Mouse (Mus musculus) lung, postnatal 4 days (tissue): ENCODE measurements around the gene Zfp148.
"Not testable (repeated sequence)": the region's sequence is repeated elsewhere in the genome, so short reads cannot be mapped to it uniquely, and the experiment has no call there.

Source experiments
- DNase-seq, 2 experiments: peaks; one replicate each; pipeline ENCODE4 v3.0.0; 2021

The Zfp148 gene

DNA sequence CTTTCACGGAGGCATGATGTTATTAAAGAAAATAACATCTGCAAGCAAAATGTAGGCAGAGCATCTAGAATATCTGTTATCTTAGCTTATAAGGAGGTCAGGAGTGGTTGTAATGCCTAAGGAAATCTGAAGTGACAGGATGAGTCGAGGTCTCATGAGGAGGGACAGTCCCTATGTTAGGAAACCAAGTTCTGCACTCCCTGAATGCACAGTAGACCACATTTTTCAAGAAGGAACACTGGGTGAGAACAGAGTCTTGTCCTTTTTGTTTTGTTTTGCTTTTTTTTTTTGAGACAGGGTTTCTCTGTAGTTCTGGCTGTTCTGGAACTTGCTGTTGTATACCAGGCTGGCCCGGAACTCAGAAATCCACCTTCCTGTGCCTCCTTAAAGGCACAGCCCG, 1.7 kb downstream of the Zfp148 start:
- no peak for DNase-seq

DNA sequence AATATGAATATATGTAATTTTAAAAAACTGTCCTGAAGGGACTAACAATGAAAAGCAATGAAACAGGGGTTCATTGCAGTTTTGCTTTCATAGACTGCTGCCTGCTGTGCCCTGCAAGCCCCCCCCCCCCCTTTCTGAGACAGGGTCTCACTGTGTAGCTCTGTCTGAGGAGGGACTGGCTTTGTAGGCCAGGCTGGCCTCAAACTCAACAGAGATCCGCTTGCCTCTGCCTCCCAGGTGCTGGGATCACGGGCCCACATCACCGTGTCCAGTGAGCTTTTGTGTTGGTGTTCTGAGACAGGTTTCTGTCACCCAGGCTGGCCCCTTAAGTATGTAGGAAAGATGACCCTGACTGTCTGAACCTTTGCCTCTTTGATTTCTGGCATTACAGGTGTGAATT, 2.9 kb downstream of the Zfp148 start:
- DNase-seq: no peak

- not testable (repeated sequence) for DNase-seq
These were observed 3.4 kb downstream of the Zfp148 start for GRCm38 (mm10) chr16:33384057-33384456.

- no peak for DNase-seq
These were observed 6.4 kb downstream of the Zfp148 start for GRCm38 (mm10) chr16:33387013-33387412.

- no peak for DNase-seq
These were observed 6.8 kb downstream of the Zfp148 start for GRCm38 (mm10) chr16:33387420-33387819.

- DNase-seq: peak; percentile 80 to 87
These were observed 19.5 kb downstream of the Zfp148 start for GRCm38 (mm10) chr16:33399913-33400782.

- no peak for DNase-seq
These were observed 20.3 kb downstream of the Zfp148 start for GRCm38 (mm10) chr16:33400943-33401342.

GRCm38 (mm10) chr16:33403258-33403657, 22.6 kb downstream of the Zfp148 start:
- no peak for DNase-seq

- no peak for DNase-seq
These were observed 23.4 kb downstream of the Zfp148 start for GRCm38 (mm10) chr16:33404055-33404454.

DNA sequence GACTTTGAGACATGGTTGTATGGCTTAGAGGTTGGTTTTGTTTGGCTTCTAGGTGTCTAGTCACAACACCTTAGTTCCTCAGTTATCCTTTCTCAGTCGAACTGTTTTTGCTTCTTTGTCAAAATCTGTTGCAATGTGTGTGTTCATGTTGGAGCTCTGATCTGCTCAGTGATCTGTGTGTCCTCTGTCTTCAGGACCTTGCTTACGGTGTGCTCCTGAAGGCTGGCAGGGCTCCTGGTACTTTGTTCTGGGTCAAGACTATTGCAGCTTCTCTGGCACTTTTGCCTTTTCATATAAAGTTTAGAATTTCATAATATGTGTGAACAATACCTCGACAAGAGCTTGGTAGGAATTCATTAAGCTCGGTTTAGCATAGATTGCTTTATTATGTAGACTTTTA, 24.9 kb downstream of the Zfp148 start:
- no peak for DNase-seq

- DNase-seq: no peak
These were observed 29.5 kb downstream of the Zfp148 start for GRCm38 (mm10) chr16:33410151-33410550.

DNA sequence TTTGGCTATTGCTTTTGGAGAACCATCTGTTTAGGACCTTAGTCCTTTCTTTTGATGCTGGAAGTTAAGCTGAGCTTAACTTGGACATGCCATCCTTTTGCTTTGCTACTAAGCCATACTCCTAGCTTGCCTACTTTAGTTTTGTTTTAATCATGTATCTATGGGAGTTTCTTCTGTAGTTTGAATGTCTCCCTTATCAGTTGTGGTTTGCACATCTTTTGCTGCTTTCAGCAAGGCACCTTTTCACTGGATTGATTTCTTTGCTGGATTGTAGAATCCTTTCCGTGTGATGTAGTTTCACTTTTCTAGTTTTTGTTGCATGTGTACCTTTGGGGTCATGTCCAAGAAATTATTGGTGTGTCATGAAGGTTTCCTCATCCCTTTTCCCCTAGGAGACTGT, 30.0 kb downstream of the Zfp148 start:
- DNase-seq: no peak

DNA sequence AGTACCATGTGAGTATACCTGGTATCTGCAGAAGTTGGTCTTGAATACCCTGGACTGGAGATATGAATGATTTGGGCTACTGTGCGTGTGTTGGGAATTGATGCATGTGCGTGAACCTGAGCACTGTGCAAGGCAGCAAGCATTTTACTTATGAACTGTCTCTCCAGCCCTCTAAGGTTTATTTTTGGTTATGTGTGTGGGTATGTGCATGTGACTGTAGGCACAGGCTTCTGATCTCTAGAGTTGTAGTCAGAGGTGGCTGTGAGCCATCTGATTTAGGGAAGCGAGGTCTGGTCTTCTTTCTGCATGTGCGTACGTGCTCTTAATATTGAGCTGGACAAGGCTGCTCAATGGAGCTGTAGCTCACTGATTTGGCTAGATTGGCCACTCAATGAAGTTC, 33.6 kb downstream of the Zfp148 start:
- no peak for DNase-seq

DNA sequence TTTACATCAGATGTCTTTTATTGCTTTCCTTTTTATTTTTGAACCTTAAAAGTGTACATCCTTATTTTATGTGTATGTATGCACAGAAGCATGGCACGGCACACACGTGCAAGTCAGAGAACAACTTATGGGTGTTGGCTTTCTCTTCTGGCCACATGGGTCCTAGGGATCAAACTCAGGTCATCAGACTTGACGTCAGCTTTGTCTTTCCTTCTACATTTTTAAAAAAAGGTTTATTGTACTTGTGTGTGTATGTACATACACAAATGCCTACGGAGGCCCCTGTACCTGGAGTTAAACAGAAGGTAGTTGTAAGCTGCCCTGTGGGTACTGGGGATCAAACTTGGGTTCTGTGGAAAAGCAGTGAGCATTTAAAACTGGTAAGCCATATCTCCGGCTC, 35.0 kb downstream of the Zfp148 start:
- no peak for DNase-seq

- DNase-seq: no peak
These were observed 47.7 kb downstream of the Zfp148 start for GRCm38 (mm10) chr16:33428327-33428726.

- DNase-seq: no peak
These were observed 51.0 kb downstream of the Zfp148 start for GRCm38 (mm10) chr16:33431660-33432059.

GRCm38 (mm10) chr16:33441065-33441464, 60.4 kb downstream of the Zfp148 start:
- DNase-seq: no peak

DNA sequence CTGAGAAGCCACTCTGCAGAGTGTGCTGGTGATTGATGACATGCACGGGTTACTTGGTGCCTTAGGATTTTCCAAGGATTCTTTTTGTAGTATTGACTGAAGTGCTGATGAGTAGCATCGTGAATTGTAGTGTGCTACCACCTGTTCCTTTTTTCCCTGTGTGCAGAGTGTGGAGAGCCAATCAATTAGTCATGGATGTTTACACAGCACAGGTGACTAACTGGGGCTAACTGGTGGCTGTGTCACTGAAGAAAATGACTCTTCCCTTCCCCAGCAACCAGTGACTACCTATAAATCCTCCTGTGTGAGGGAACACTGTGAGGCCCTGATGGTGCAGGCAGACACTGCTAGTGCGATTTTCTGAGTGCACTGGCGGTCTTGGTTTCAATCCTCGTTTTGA, 66.2 kb downstream of the Zfp148 start:
- DNase-seq: no peak

GRCm38 (mm10) chr16:33453826-33454225, 73.2 kb downstream of the Zfp148 start:
- DNase-seq: no peak

DNA sequence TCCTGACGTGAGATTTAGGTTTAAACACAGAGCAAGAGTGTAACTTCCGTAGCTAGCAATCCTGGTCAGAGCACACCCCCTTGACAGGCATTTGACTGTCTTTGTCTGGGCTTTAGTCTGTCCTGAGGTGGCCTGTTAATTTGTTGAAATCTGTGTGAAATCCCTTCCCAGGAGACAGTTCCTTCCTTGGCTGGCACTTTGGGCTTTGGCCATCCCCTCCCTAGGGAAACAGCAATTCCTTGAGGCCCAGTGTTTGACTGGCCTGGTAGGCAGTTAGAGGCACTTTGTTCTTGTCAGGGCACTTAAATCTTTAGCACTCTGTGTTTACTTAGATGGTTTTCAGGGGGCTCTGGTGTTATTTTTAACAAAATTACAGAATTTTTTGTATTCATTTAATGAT, 73.7 kb downstream of the Zfp148 start:
- no peak for DNase-seq

- no peak for DNase-seq
These were observed 74.8 kb downstream of the Zfp148 start for GRCm38 (mm10) chr16:33455263-33455910.

DNA sequence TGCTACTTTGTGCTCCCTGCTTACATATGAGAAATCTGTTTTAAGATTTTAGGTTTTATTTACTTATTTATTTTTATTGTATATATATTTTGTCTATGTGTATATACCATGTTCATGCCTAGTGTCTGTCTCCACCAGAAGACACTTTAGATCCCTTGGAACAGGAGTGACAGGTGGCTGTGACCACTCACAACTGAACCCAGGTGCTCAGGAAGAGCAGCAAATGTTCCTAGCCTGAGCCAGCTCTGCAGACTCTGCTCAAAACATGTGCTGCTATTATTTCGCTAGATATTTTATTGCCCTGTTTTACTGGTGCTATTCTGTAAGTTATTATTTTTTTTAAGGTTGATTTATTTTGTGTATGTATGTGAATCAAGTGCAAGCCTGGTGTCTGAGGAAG, 78.5 kb downstream of the Zfp148 start:
- no peak for DNase-seq

GRCm38 (mm10) chr16:33461416-33461815, 80.8 kb downstream of the Zfp148 start:
- no peak for DNase-seq

DNA sequence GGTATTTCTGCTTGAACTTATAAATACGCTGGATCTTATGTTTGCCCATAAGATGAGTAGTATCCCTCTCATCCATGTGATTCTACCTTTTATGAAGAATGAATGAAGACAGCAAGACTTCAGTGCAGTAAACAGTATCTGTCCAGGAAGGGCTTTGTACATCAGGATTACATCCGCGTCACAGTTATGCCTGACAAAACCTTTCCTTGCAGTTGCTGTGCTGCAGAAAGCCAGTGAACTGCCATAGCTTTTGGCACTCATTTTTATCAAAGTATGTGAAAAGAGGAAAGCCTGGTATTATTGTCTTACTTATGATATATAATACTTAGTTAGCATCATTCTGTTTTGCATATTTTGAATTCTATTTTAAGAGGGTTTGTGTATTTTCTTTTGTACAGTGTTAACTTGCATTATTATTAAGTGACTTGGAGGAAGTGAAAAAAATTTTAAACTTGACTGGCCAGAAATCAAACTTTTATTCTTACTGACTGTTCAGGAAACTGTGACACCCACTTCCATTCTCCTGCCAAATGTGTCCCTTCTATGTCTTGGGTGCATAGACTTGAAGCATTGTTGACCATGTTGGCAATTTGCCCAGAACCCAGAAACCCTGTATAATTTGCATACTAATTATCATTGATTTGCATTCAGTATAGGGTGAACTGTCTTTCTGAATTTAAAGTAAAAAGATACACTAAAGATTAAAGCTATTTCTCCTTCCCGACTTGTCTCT, 84.0 kb downstream of the Zfp148 start:
- DNase-seq: no peak
